Mouse (Mus musculus) ES-E14 (cell line): ENCODE data around the gene 1810049J17Rik.

Experiments used
- CHD2 ChIP-seq: IDR thresholded peaks from 2 replicates; pipeline ENCODE4 v1.6.1; 2014; ENCODE audit warnings: mild to moderate bottlenecking, low read depth, low read length, inconsistent platforms
- HCFC1 ChIP-seq: IDR thresholded peaks from 2 replicates; pipeline ENCODE4 v1.6.1; 2012; ENCODE audit warnings: low read length, inconsistent platforms, borderline replicate concordance; ENCODE audit not compliant: insufficient read depth
- MAFK ChIP-seq: IDR thresholded peaks from 2 replicates; pipeline ENCODE4 v1.6.1; 2014; ENCODE audit warnings: mild to moderate bottlenecking, low read depth, low read length, inconsistent platforms; ENCODE audit not compliant: insufficient read depth
- ZC3H11A ChIP-seq: IDR thresholded peaks from 2 replicates; pipeline ENCODE4 v1.6.1; 2012; ENCODE audit warnings: low read depth, mild to moderate bottlenecking, inconsistent platforms, low read length, borderline replicate concordance

DNA sequence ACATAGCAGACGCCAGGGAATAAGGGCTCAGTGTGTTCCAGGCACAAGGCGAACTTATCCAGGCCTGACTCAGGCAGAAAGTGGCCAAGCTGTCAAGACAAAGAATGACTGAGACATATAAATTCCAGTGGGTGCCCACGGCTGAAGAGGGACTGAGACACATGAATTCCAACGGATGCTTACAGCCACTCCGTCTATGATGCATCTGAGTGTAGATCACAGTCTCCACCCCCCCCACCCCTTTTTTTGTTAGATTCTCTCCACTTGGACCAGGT is 36.2 kb downstream of the 1810049J17Rik start:
- TF ChIP-seq ZC3H11A (no peak), HCFC1 (no peak), CHD2 (no peak), MAFK (no peak)
